Mouse (Mus musculus) megakaryocyte, embryonic 14.5 days (primary cell): ENCODE measurements around the gene Cald1.

ENCODE experiments used
- FLI1 ChIP-seq: IDR thresholded peaks from 2 replicates; pipeline ENCODE4 v1.6.1; 2012; ENCODE audit warnings: low read length, inconsistent platforms, mixed read lengths
- GATA1 ChIP-seq: IDR thresholded peaks from 3 replicates; pipeline ENCODE4 v1.6.1; 2012; ENCODE audit warnings: mixed read lengths, low read length, inconsistent platforms, borderline replicate concordance

- TF ChIP-seq FLI1 (no peak), GATA1 (no peak)
Observed at GRCm38 (mm10) chr6:34760023-34760422, 161.7 kb downstream of the Cald1 start.
